Mouse (Mus musculus) bone marrow macrophage, adult 2 months (primary cell): Measurements from ENCODE around the gene Prg4.

Source experiments
- CTCF ChIP-seq: IDR thresholded peaks from 2 replicates; pipeline ENCODE4 v1.5.1; 2012; ENCODE audit warnings: low read depth, mild to moderate bottlenecking, low read length, moderate library complexity
- POLR2A ChIP-seq: IDR thresholded peaks from 2 replicates; pipeline ENCODE4 v1.6.1; 2012; ENCODE audit warnings: mild to moderate bottlenecking, low read depth, low read length, borderline replicate concordance

DNA sequence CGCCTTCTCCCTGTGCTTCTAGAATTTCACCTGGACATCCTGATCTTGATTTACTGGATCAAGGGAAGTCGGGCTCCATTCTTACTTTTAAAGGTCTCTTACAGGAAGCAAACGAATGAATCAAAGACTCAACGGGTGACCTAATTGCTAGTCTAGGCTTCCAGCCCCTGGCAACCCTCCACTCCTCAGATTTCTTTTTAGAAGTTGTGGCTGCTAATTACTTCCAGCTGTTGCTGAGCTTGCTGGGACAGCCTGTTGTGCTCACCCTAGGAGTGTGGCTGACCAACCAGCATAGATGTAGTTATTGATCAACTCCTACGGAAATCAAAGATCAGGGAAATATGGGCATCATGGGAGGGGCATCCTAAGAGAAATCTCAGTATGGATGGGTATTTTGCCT is 14.7 kb upstream of the Prg4 start:
- TF ChIP-seq POLR2A: no peak
- no peak for TF ChIP-seq CTCF
